Mouse (Mus musculus) 3134 (cell line): Measurements from ENCODE around the gene Socs2.

Source experiments
- DNase-seq: peaks from one replicate; pipeline ENCODE4 v3.0.0-alpha.2; 2011; ENCODE audit warnings: low spot score; ENCODE audit not compliant: insufficient read length; ENCODE audit errors: extremely low read depth

Socs2 gene

DNA sequence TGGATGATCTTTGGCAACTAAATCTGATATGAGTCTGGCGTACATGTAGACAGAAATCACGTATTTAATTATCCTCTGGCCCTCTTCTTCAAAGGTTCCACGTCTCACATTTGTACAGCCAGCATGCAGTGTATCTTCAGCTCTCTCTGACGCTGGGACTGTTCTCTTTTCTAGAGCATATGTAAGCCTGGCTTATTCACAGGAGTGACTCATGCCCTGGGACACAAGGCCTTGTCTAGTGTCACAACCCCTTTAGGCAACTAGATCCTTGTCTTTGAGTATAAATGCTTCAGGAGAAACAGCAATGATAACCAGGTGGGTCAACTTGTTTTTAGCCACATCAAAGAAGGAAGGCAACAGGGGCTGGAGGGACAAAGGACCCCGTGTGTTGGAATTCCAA, 5.7 kb upstream of the Socs2 start:
- no peak for DNase-seq

GRCm38 (mm10) chr10:95420284-95420683, 3.3 kb upstream of the Socs2 start:
- DNase-seq = no peak

DNA sequence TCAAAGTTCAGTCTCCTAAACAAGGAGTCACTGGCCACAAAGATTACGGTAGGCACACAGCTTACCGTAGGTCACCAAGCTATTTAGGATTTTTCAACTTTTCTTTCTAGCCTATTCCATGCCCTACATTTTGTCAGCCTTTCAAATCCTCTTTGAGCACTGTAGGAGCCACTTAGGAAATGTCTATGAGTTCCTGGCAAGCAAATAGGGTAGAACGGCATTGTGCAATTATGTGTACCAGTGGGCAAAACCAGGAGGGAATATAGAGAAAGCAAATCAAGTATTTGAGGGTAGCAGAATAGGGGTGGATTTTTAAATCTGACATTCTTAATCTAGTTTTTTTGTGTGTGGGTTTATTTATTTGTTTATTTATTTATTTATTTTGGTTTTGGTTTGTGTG, 2.7 kb upstream of the Socs2 start:
- no peak for DNase-seq

GRCm38 (mm10) chr10:95418631-95419030, 1.7 kb upstream of the Socs2 start:
- DNase-seq = no peak

DNA sequence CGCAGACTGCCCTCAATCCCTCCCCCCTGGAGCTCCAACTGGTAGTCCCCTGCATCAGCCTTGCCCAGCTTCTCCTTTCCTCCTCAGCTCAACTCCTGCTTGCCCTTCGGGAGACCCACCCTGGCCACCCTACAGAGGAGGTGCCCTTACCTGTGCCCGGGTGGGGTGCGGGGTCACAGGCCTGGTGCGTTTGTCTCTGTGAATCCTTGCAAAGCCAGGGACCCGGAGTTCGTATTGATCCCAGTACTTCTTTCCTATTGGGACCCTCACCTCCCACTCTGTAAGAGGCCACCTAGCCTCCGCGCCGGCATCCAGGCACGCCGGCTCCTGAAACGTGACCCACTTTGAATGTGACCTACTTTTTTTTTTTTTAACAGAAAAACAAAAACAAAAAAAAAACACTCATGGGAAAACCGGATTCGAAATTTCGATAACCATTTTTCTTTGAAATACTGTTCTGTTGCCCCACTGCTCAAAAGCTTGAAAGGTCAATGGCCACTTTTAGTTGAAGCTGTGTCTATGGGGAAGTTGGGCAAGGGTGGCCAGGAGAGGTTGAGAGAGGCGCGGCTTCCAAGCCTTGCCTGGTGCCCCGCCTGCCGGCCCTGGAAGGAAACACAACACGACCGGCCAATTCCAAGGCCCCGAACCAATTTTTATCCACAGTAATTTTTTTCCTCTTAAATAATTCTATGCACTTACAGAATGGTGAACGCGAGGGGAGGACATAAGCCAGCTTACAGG, 686 bp upstream of the Socs2 start:
- peak; percentile 64 for DNase-seq

DNA sequence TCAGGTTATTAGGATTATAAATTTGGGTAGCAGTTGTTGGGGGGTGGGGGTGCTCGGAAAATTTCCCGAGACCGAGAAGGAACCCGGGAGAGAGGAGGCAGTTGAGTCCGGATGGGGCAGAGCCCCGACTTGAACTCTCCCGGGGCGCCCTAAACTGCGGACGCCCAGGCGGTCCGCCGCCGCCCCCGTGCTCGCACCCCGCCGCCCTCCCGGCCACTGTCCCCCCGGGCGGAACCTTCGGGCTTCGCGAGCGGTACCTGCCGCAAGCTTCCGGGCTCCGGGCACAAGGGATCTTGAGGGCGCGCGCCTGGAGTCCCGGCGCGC, 657 bp downstream of the Socs2 start:
- no peak for DNase-seq

- DNase-seq = peak; percentile 74
Measured at GRCm38 (mm10) chr10:95415533-95416360, 1.2 kb downstream of the Socs2 start.

- no peak for DNase-seq
Measured at GRCm38 (mm10) chr10:95415159-95415532, 1.8 kb downstream of the Socs2 start.

DNA sequence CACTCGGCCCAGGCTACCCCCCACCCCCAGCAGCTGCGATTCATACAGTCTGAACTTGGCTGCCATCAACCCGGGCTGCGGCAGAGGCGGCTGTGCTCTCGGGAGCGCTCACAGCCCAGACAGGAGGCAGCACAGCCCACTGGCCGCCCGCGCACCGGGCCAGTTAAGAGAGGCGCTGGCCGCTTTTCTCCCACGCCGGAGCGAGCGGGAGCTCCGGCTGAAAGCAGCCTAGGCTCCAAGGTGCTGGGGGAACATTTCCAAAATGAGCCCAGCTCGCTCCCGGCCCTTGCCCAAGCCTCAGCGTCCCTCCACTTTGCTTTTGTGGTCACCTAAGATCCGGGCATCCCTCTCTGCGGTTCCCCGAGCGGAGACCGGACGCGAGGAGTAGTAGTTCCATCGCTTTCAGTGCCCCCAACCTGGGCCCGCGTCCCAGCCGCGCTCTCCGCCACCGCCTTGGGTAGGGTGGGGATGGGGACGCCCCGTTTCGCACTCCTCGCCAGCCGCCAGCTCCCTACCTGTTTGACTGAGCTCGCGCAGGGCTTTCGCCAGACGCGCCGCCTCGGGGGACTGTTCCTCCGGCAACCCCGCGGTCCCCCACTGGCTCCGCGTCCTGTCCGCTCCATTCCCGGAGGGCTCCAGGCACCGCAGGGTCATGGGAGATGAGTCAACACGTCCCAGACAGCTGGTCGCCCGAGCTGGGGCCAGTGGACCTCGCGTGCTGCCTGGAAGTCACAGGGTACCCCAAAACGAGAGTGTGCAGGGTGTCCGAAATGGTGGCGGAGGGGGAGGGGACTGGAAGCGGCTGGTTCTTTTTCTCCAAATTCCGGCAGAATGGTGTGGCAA, 2.4 kb downstream of the Socs2 start:
- peak; percentile 64 for DNase-seq

DNA sequence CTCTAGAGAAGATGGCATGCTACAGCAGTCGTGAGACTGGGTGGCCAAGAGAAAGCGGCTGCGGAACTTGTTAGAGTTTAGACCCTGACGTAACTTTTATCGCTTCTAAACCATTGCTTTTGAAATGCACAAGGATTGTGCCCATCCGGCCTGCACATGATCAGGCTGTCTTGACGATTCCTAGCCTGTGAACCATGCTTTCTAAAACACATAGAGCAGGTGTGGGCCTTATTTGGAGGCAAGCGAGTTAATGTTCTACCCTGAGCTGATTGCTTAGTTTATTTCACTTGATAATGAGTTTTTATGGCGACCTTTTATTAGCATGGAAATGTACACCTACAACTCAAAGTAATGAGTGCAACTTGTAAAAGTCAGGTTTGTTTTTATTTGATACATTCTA, 5.8 kb downstream of the Socs2 start:
- no peak for DNase-seq

DNA sequence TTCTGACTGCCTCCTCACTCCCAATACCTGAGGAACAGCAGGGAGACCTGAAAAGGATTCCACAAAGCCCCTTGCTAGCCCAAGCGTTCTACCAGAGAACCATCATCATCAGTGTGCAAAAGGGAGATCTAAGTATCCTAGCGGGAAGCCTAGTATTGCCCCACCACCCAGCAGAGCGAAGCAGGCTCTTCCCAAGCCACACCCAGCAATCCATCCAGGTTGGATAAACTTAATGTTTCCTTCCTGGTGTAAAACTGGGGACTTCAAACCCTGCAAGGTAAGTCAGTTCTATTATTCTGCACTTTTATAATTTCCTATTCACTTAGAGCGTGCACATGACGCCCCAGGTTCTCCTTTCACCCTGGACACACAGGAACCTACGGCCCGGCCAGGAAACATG, 6.3 kb downstream of the Socs2 start:
- DNase-seq = no peak

DNA sequence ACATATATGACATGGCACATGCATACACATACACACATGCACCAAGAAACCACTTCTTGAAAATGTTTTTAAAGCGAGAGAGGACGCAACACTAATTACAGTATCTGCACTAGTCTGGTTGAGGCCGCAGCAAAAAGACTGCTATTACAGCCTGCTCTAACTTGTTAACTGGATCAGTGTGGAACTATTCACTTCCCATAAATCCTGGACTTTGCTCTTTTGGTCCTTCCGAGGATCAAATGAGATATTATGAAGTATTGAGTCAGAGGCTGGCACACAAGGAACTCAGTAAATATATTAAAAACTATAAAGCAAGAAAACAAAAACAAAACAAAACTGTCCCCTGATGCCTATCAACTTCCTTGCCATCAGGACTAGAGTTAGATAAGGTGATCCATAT, 6.8 kb downstream of the Socs2 start:
- DNase-seq = no peak

DNA sequence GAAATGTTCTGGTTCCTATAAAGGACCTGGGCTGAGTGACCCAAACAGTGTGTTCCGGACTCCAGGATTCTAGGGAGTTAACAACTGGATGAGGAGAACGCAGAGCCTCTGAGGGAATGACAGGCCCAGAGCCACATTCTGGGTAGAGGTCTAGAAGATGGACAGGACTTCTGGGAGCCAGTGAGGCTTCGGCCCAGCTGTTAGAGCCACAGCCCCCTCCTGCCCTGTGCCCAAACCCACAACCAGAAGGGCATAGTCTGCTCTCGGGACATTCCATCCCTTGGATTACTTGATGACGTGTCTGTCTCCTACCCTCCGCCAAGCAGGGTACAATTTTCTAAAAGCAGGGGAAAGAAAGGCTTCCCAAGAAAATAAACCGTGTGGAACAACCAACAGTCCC, 7.8 kb downstream of the Socs2 start:
- no peak for DNase-seq

GRCm38 (mm10) chr10:95408487-95408886, 8.5 kb downstream of the Socs2 start:
- no peak for DNase-seq

- DNase-seq = no peak
Measured at GRCm38 (mm10) chr10:95407541-95408160, 9.3 kb downstream of the Socs2 start.

GRCm38 (mm10) chr10:95404774-95405173, 12.2 kb downstream of the Socs2 start:
- no peak for DNase-seq

- DNase-seq = no peak
Measured at GRCm38 (mm10) chr10:95399689-95400354, 17.2 kb downstream of the Socs2 start.

GRCm38 (mm10) chr10:95398489-95398888, 18.5 kb downstream of the Socs2 start:
- no peak for DNase-seq

DNA sequence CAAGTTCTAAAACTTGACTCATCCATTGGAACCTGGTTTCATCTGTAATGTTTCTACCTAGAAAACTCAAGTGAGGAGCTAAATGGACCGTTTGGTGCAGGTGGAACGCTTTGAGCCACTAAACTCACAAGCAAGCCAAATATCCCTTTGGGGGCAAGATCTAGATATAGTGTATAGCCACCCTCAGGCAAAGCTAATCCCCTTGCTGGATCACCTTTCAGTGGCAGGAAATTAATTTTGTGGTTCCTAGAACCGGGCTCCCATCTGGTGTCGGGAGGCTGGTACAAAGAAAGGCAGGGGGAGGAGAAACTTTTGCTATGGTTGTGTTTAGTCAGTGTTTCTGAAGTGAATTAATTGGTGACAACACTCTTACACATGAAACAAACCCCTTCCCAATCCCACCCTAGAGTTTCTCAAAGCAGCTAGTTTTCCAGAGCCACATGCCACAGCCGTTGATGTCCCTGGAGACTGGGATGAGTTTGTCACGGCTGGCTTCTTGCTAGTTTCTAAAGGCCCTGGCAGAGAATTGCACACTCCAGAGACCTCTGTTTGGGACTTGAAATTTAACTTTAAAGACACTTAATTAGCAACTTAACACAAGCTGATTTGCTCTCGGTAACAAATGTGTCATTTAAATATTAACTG, 19.7 kb downstream of the Socs2 start:
- no peak for DNase-seq

- DNase-seq = no peak
Measured at GRCm38 (mm10) chr10:95396356-95396755, 20.6 kb downstream of the Socs2 start.
